Mouse (Mus musculus) myocyte (in vitro differentiated cells): ENCODE data around the gene Sh2d6.

ENCODE experiments used
- CEBPB ChIP-seq: IDR thresholded peaks from 2 replicates; pipeline ENCODE4 v1.6.1; 2011; ENCODE audit warnings: mild to moderate bottlenecking, moderate library complexity; ENCODE audit not compliant: poor library complexity, insufficient read depth, severe bottlenecking
- E2F4 ChIP-seq: IDR thresholded peaks from one replicate; pipeline ENCODE4 v1.6.1; 2011; ENCODE audit warnings: mild to moderate bottlenecking, control low read depth, moderate library complexity; ENCODE audit not compliant: insufficient read depth
- MAX ChIP-seq: IDR thresholded peaks from one replicate; pipeline ENCODE4 v1.6.1; 2011; ENCODE audit warnings: low read depth, mild to moderate bottlenecking, control low read depth
- MYOG ChIP-seq, 3 experiments: IDR thresholded peaks; one replicate each; pipeline ENCODE4 v1.6.1; 2011; ENCODE audit warnings: control low read depth in 2 of 3, low read depth in 2 of 3, mild to moderate bottlenecking in 2 of 3; ENCODE audit not compliant: insufficient read length in 2 of 3, control insufficient read depth in 1 of 3, insufficient read depth in 1 of 3
- POLR2A ChIP-seq: IDR thresholded peaks from one replicate; pipeline ENCODE4 v1.6.1; 2011; ENCODE audit warnings: low read depth, mild to moderate bottlenecking, control low read depth, moderate library complexity; ENCODE audit not compliant: insufficient read length
- POLR2AphosphoS2 ChIP-seq: IDR thresholded peaks from one replicate; pipeline ENCODE4 v1.6.1; 2011; ENCODE audit warnings: low read depth, control low read depth; ENCODE audit not compliant: insufficient read length
- REST ChIP-seq: IDR thresholded peaks from one replicate; pipeline ENCODE4 v1.6.1; 2011; ENCODE audit warnings: mild to moderate bottlenecking, control low read depth, moderate library complexity; ENCODE audit not compliant: insufficient read depth, insufficient read length
- SRF ChIP-seq: IDR thresholded peaks from one replicate; pipeline ENCODE4 v1.6.1; 2011; ENCODE audit warnings: low read depth; ENCODE audit not compliant: control insufficient read depth, insufficient read length
- USF1 ChIP-seq: IDR thresholded peaks from one replicate; pipeline ENCODE4 v1.6.1; 2011; ENCODE audit warnings: low read depth, mild to moderate bottlenecking, control low read depth, moderate library complexity

DNA sequence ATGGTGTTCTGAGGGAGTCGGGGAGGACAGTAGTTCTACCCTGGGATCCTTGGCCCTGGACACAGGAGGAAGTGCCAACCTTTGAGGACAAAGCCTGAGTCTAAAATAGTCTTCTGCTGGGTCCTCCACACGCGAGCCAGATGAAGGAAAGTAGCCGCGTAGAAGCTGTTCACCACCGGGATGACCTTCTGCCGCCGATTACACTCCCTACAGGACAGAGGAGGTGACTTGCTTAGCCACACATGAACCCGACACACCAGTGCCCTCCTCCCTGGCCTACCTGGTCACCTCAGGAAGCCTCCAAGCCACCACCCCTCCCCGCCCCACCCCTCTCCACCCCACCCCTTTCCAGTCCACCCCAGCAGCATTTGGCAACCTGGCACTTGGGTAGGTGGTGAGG lies 47.2 kb upstream of the Sh2d6 start:
- TF ChIP-seq MAX (no peak), MYOG (IDR thresholded peaks at IDR 0.05; ENCODE audit: control insufficient read depth in 1 of 3, insufficient read depth in 1 of 3, insufficient read length in 2 of 3, low read depth in 2 of 3) (no peak), POLR2A (no peak), POLR2AphosphoS2 (no peak), SRF (no peak), E2F4 (no peak), USF1 (no peak), REST (no peak), CEBPB (no peak)
